Mouse (Mus musculus) heart, postnatal 0 days (tissue): ENCODE data around the gene Pcsk6.

Experiments used
- CTCF ChIP-seq: IDR thresholded peaks from 2 replicates; pipeline ENCODE4 v1.5.1; 2016; ENCODE audit warnings: antibody characterized with exemption, control low read depth, low read depth
- EP300 ChIP-seq: IDR thresholded peaks from 2 replicates; pipeline ENCODE4 v1.6.1; 2016; ENCODE audit warnings: antibody characterized with exemption, low read depth

DNA sequence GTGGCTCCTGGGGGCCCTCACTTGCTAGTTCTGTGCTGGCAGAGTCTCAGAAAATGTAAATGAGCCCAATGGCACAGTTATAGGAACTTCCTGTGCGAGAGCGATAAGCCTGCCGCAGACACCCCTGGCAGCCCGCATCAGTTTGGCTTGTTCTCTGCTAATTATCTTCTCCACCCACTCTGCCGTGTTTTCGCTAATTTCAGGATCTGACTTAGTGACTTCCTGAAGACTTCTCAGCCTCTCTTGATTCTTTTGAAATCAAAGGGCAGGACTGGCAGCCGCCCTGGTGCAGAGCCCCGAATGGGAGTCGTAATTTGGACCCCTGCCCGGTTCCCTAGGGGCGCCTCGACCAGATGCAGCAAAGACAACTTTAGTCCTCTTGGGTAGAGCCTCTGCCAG lies 19.8 kb downstream of the Pcsk6 start:
- no peak for TF ChIP-seq CTCF
- no peak for TF ChIP-seq EP300
